Mouse (Mus musculus): ENCODE measurements around the gene Igfals. TPM values are rescaled to one million over a fixed set of nuclear protein-coding genes. Genes with fewer than 3 reads are reported as not detected.

The Igfals gene
- polyA plus RNA-seq, 1 experiment from 2014 or later: 0.19 TPM

DNA sequence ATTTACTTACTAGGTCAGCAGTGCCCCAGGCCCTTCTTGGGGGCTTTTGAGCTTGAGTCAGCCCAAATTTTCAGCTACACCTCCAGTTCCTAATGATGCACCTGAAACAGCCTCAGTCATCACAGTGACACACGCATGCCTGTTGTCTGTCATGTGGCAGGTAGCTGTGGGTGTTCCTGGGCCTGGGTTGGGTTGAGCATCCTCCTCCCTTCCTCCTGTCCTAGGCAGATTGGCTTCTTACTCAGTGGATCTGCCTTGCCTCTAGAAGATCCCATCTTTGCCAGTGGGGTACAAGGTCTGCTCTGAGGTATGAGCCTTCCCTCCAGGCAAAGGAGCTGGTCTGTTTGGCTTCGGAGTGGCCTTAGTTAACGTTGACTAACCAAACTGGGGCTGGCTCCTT lies 23.1 kb downstream of the Igfals start:
- WGBS: 92% methylated on average over 3 of the region's 3 CpGs
- H3K4me1 ChIP-seq (replicated peaks; ENCODE audit: control insufficient read depth, insufficient read depth, low read length): peaks cover 26% of the 10 kb centered on the region
- H3K36me3 ChIP-seq (ENCODE audit: control insufficient read depth, insufficient read depth): peaks cover 22% of the 10 kb centered on the region
- no peak overlapping the region for H3K4me3 ChIP-seq (replicated peaks; ENCODE audit: low read length)
- no peak for ATAC-seq
- H3K27ac ChIP-seq (ENCODE audit: low read length): no peak overlapping the region
- H3K9me3 ChIP-seq (ENCODE audit: control insufficient read depth, low read length): no peaks in the 10 kb centered on the region
- no peak overlapping the region for H3K4me2 ChIP-seq (ENCODE audit: low read length)
- no peak overlapping the region for H3K9ac ChIP-seq (replicated peaks; ENCODE audit: low read depth, low read length)
- H3K27me3 ChIP-seq (replicated peaks; ENCODE audit: control insufficient read depth, insufficient read depth, low read length): no peaks in the 10 kb centered on the region

GRCm38 (mm10) chr17:24890151-24891092 lies 24.6 kb downstream of the Igfals start:
- Histone ChIP-seq H3K4me1 (replicated peaks; ENCODE audit: control insufficient read depth, insufficient read depth, low read length) (peaks cover 28% of the 10 kb centered on the region), H3K4me2 (ENCODE audit: low read length) (no peak overlapping the region), H3K27me3 (replicated peaks; ENCODE audit: control insufficient read depth, insufficient read depth, low read length) (no peaks in the 10 kb centered on the region), H3K9ac (replicated peaks; ENCODE audit: low read depth, low read length) (no peak overlapping the region), H3K4me3 (replicated peaks; ENCODE audit: low read length) (no peak overlapping the region), H3K9me3 (ENCODE audit: control insufficient read depth, low read length) (no peaks in the 10 kb centered on the region), H3K36me3 (ENCODE audit: control insufficient read depth, insufficient read depth) (peaks cover 22% of the 10 kb centered on the region), H3K27ac (ENCODE audit: low read length) (no peak overlapping the region)
- ATAC-seq: no peak
- WGBS: 86% methylated on average over 19 of the region's 19 CpGs

- no peak overlapping the region for H3K27ac ChIP-seq (ENCODE audit: low read length)
- H3K9ac ChIP-seq (replicated peaks; ENCODE audit: low read depth, low read length): no peak overlapping the region
- H3K4me2 ChIP-seq (ENCODE audit: low read length): no peak overlapping the region
- no peaks in the 10 kb centered on the region for H3K27me3 ChIP-seq (replicated peaks; ENCODE audit: control insufficient read depth, insufficient read depth, low read length)
- WGBS: 84% methylated on average over 13 of the region's 13 CpGs
- H3K4me1 ChIP-seq (replicated peaks; ENCODE audit: control insufficient read depth, insufficient read depth, low read length): peaks cover 31% of the 10 kb centered on the region
- H3K4me3 ChIP-seq (replicated peaks; ENCODE audit: low read length): no peak overlapping the region
- H3K36me3 ChIP-seq (ENCODE audit: control insufficient read depth, insufficient read depth): peaks cover 22% of the 10 kb centered on the region
- H3K9me3 ChIP-seq (ENCODE audit: control insufficient read depth, low read length): no peaks in the 10 kb centered on the region
- ATAC-seq: no peak
Measured at GRCm38 (mm10) chr17:24891321-24891720, 25.5 kb downstream of the Igfals start.

DNA sequence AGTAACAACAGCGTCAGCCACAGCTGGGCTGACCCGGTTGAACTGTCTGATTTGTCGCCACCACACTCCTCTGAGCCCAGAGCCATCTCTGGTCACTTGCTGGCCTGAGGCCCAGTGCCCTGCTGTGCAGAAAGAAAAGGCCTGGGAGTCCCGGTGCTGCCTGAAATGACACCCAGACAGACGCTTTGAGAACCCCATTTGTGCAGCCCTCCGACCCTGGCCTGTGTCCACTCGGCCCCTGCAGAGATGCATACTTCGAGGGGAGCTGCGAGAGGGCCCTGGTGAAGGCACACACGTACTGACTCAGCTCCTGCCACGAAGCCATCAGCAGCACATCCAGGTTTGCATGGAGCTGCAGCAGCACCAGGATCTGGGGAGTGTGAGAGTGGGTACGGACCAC lies 27.0 kb downstream of the Igfals start:
- Histone ChIP-seq H3K4me1 (replicated peaks; ENCODE audit: control insufficient read depth, insufficient read depth, low read length) (peaks cover 34% of the 10 kb centered on the region), H3K4me2 (ENCODE audit: low read length) (no peak overlapping the region), H3K9ac (replicated peaks; ENCODE audit: low read depth, low read length) (no peak overlapping the region), H3K9me3 (ENCODE audit: control insufficient read depth, low read length) (no peaks in the 10 kb centered on the region), H3K4me3 (replicated peaks; ENCODE audit: low read length) (no peak overlapping the region), H3K27me3 (replicated peaks; ENCODE audit: control insufficient read depth, insufficient read depth, low read length) (no peaks in the 10 kb centered on the region), H3K36me3 (ENCODE audit: control insufficient read depth, insufficient read depth) (peaks cover 22% of the 10 kb centered on the region), H3K27ac (ENCODE audit: low read length) (no peak overlapping the region)
- 87% methylated on average over 12 of the region's 12 CpGs for WGBS
- ATAC-seq: no peak

GRCm38 (mm10) chr17:24893276-24893675 lies 27.5 kb downstream of the Igfals start:
- H3K27me3 ChIP-seq (replicated peaks; ENCODE audit: control insufficient read depth, insufficient read depth, low read length): no peaks in the 10 kb centered on the region
- H3K4me2 ChIP-seq (ENCODE audit: low read length): no peak overlapping the region
- H3K27ac ChIP-seq (ENCODE audit: low read length): no peak overlapping the region
- H3K4me3 ChIP-seq (replicated peaks; ENCODE audit: low read length): no peak overlapping the region
- no peak for ATAC-seq
- peaks cover 31% of the 10 kb centered on the region for H3K4me1 ChIP-seq (replicated peaks; ENCODE audit: control insufficient read depth, insufficient read depth, low read length)
- H3K9me3 ChIP-seq (ENCODE audit: control insufficient read depth, low read length): no peaks in the 10 kb centered on the region
- WGBS: 98% methylated on average over 2 of the region's 2 CpGs
- peaks cover 22% of the 10 kb centered on the region for H3K36me3 ChIP-seq (ENCODE audit: control insufficient read depth, insufficient read depth)
- H3K9ac ChIP-seq (replicated peaks; ENCODE audit: low read depth, low read length): no peak overlapping the region

GRCm38 (mm10) chr17:24894061-24894994 lies 28.5 kb downstream of the Igfals start:
- WGBS: 11% methylated on average over 31 of the region's 31 CpGs
- no peak for ATAC-seq
- H3K36me3 ChIP-seq (ENCODE audit: control insufficient read depth, insufficient read depth): peaks cover 29% of the 10 kb centered on the region

DNA sequence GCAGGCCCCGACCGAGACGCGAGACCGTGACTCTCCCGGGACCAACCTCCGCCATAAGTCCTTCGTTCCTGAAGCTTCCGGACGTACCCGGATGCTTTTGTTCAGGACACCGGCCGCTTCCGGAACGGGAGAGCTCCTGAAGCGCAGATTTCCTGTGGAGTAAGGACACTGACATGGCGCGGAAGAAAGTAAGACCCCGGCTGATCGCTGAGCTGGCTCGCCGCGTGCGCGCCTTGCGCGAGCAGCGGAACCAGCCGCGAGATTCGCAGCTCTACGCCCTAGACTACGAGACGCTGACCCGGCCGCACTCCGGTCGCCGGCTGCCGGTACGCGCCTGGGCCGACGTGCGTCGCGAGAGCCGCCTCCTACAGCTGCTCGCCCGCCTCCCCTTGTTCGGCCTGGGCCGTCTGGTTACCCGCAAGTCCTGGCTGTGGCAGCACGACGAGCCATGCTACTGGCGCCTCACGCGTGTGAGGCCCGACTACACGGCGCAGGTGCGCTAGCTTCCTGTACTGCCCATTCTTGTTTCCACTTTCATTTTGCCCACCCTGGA lies 29.3 kb downstream of the Igfals start, which contains the start of the genes Eme2 and Mrps34:
Gene Eme2 (minus strand): TSS at position 93 of the 553 bp plus-strand sequence.
Gene Mrps34 (plus strand): TSS at position 122 of the 553 bp plus-strand sequence.
- Histone ChIP-seq H3K4me3 (replicated peaks; ENCODE audit: low read length) (peak within 1 kb of the TSS; percentile 87), H3K27me3 (replicated peaks; ENCODE audit: control insufficient read depth, insufficient read depth, low read length) (no peaks in the 10 kb centered on the region), H3K4me1 (replicated peaks; ENCODE audit: control insufficient read depth, insufficient read depth, low read length) (peaks cover 31% of the 10 kb centered on the region), H3K4me2 (ENCODE audit: low read length) (peak within 1 kb of the TSS; percentile 92), H3K9me3 (ENCODE audit: control insufficient read depth, low read length) (no peaks in the 10 kb centered on the region), H3K27ac (ENCODE audit: low read length) (peak within 1 kb of the TSS; percentile 77), H3K9ac (replicated peaks; ENCODE audit: low read depth, low read length) (peak within 1 kb of the TSS; percentile 84), H3K36me3 (ENCODE audit: control insufficient read depth, insufficient read depth) (peaks cover 28% of the 10 kb centered on the region)
- ATAC-seq: peak; percentile 60
- WGBS: under 1% methylated on average over 62 of the region's 62 CpGs

More at GRCm38 (mm10) chr17:24894061-24894994, 28.5 kb downstream of the Igfals start:
- H3K27ac ChIP-seq (ENCODE audit: low read length): peak overlapping the region; percentile 77
- H3K4me2 ChIP-seq (ENCODE audit: low read length): peak overlapping the region; percentile 92
- peaks cover 31% of the 10 kb centered on the region for H3K4me1 ChIP-seq (replicated peaks; ENCODE audit: control insufficient read depth, insufficient read depth, low read length)
- no peaks in the 10 kb centered on the region for H3K27me3 ChIP-seq (replicated peaks; ENCODE audit: control insufficient read depth, insufficient read depth, low read length)
- H3K9me3 ChIP-seq (ENCODE audit: control insufficient read depth, low read length): no peaks in the 10 kb centered on the region
- H3K9ac ChIP-seq (replicated peaks; ENCODE audit: low read depth, low read length): peak overlapping the region; percentile 84
- peak overlapping the region; percentile 87 for H3K4me3 ChIP-seq (replicated peaks; ENCODE audit: low read length)

DNA sequence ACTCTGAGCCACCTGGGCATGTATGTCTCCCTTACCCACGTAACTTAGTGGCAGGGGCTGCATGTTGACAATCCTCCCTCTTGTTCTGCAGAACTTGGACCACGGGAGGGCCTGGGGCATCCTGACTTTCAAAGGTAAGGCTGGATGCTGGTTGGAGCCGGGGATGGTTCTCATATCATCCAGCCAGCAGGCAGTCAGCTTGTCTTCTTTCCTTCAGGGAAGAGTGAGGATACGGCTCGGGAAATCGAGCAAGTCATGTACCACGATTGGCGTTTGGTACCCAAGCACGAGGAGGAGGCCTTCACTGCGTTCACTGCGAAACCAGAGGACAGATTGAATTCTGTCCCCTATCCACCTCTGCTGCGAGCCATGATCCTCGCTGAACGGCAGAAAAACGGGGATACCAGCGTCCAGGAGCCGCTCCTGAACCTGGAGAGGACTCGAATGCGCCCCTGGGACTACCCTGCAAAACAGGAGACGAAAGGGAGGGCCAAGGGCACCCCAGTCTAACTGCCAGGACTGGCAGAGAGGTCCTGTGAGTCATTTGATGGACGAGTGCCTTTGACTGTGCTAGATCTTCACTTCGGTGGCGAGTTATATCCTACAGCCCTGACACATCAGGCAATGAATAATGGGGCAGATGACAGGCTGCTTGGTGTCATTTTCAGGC lies 29.9 kb downstream of the Igfals start:
- Histone ChIP-seq H3K27me3 (replicated peaks; ENCODE audit: control insufficient read depth, insufficient read depth, low read length) (no peaks in the 10 kb centered on the region), H3K4me1 (replicated peaks; ENCODE audit: control insufficient read depth, insufficient read depth, low read length) (peaks cover 31% of the 10 kb centered on the region), H3K4me3 (replicated peaks; ENCODE audit: low read length) (peak overlapping the region; percentile 87), H3K36me3 (ENCODE audit: control insufficient read depth, insufficient read depth) (peaks cover 25% of the 10 kb centered on the region), H3K27ac (ENCODE audit: low read length) (peak overlapping the region; percentile 77), H3K4me2 (ENCODE audit: low read length) (peak overlapping the region; percentile 92), H3K9me3 (ENCODE audit: control insufficient read depth, low read length) (no peaks in the 10 kb centered on the region), H3K9ac (replicated peaks; ENCODE audit: low read depth, low read length) (peak overlapping the region; percentile 84)
- no peak for ATAC-seq
- WGBS: 9% methylated on average over 23 of the region's 23 CpGs
